Mouse (Mus musculus) adrenal gland, postnatal 10 days (tissue): ENCODE data around the gene Otulin. TPM values are rescaled to one million over a fixed set of nuclear protein-coding genes. Genes with fewer than 3 reads are reported as not detected.

Experiments
- DNase-seq: peaks from one replicate; pipeline ENCODE4 v3.0.0; 2021; ENCODE audit warnings: mixed read lengths
- total RNA-seq, 2 experiments: library from RNA; stranded (reverse); gene quantifications; 2 replicates each; pipeline ENCODE4 v1.2.3; 2021

Gene Otulin
- total RNA-seq, 2 experiments from 2014 or later = 32.8 to 35.7 TPM

- no peak for DNase-seq
These were observed 17.2 kb downstream of the Otulin start for GRCm38 (mm10) chr15:27613255-27613654.

GRCm38 (mm10) chr15:27612533-27613221 lies 17.8 kb downstream of the Otulin start:
- peak; percentile 71 for DNase-seq

GRCm38 (mm10) chr15:27609554-27609953 lies 20.9 kb downstream of the Otulin start:
- DNase-seq = no peak

- DNase-seq = no peak
These were observed 25.2 kb downstream of the Otulin start for GRCm38 (mm10) chr15:27605252-27605651.

DNA sequence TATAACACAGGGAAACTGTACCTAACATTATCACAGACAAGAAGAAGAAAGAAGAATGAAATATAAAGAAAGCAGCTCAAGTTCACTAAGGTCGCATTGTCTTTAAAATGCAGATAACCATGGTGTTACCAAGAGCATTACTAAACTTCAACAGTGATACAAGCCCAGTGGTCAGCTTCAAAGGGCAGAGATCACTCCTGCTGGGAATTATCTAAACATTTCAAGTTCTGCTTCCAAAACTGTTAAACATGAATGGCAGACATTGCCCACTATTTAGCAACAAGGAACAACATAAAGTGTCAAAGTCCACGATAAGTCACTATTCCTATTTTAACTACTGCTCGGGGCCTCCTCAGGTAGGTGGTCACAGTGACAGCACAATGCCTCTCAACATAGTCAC lies 25.9 kb downstream of the Otulin start:
- no peak for DNase-seq

DNA sequence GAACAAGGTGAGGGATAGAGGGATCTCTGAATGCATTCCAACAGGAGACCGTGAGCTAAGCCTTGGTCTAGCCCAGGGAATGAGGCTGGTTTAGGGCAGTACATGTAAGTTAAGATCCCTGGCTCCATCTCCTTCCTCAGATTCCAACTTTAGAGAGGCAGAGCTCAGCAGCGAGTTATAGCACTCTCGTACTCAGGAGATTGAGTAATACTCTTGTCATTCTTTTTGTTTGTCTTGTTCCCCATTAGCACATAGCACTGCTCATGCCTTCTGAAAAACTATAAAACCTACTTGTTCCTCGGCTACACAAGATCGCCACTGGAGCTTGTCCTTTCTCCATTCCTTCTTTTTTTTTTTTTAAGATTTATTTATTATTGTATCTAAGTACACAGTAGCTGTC lies 30.0 kb downstream of the Otulin start:
- DNase-seq = no peak

DNA sequence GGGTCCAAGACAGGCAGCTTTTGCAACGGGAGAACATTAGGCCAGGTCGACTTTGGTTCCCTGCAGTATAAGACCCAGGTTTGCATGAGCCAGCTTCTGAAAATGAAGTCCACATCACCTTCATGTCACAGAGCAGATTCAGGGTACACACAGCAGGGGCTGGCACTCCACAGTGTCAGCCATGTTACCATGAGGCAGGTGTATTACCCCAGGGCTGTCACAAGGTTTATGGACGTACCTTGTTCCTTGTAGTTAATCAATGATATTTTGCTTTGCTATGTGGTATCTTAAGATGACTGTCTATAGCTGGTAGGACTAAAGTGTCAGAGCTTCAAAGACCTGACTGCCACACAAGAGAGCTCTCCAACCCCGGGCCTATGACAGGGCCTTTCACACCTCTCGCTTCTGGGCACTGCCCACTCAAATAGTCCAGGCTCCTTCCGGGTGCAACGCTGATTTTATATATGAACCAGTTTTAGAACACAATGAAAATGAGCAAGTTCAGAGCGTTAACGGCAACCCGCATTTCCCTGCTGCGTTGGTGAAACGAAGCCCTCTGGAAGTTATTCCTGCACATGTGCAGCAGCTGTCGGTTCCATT lies 31.6 kb downstream of the Otulin start:
- DNase-seq = no peak

GRCm38 (mm10) chr15:27597516-27597915 lies 33.0 kb downstream of the Otulin start:
- DNase-seq = no peak

DNA sequence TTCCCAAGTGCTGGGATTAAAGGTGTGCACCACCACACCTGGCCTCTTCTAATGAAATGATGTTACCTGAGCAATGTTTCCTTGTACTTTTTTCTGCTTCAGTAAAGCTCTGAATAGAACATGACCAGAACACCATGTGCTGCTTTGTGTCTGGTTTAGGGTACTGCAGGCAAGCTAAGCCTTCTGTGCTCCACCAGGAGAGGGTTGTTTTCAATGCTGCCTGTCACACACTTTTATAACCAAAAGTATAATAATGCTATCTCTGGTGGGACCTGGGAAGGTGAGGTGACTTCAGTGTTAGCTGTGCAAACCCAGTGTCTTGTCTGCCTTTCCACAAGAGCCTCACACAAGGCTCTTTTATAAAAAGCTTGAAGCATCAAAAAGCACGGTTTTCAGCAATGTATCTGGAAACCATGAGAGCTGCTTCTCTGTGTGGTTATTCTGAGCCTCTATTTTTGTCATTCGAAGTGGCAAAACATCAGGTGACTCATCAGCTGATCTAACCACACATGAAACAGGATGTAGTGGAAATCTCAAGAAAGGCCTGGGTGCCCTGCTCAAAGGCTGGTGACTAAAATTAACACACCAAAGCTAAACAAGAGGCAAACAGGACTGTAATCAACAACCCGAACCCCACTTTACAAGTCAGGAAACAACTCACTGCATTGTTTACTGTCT lies 33.9 kb downstream of the Otulin start:
- DNase-seq = no peak

DNA sequence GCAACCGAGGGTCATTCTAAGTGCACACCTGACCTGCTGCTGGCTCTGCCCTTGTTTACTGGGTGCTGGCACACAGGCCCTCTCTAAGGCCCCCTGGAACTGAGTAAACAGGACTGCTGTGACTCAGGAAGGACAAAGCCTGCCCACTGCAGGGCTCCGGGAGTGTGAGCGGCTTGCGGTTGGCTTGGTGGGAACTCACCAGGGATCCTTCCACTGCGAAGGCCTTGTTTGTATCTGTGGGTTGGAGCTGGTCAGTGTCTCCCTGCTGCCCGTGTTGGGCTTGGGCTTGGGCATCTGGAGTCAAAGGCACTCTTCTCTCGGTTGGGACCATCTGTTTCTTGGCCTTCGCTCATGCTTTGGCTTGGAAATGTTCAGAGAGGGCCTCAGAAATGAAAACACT lies 34.9 kb downstream of the Otulin start:
- peak; percentile 30 for DNase-seq

GRCm38 (mm10) chr15:27594973-27595372 lies 35.5 kb downstream of the Otulin start:
- DNase-seq = no peak

GRCm38 (mm10) chr15:27593717-27594116 lies 36.8 kb downstream of the Otulin start:
- DNase-seq = peak; percentile 47

- DNase-seq = peak; percentile 53
These were observed 37.7 kb downstream of the Otulin start for GRCm38 (mm10) chr15:27592620-27593320.

DNA sequence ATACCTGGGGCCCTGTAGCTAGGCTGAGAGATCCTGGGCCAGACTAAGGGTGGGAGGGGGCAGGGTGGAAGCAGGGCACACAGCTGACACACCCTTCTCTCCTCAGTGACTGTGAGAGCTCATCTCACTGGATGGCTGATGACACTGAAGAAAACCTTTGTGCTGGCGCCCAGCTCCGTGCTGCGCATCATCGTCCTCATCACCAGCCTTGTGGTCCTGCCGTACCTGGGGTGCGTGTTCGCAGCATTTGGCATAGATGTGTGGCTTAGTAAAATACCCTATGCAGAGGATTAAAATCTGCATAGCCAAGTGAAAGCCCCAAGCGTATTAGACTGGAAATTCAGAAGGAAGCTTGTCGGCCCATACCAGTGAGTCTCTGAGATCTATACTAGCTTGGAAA lies 39.7 kb downstream of the Otulin start:
- no peak for DNase-seq

DNA sequence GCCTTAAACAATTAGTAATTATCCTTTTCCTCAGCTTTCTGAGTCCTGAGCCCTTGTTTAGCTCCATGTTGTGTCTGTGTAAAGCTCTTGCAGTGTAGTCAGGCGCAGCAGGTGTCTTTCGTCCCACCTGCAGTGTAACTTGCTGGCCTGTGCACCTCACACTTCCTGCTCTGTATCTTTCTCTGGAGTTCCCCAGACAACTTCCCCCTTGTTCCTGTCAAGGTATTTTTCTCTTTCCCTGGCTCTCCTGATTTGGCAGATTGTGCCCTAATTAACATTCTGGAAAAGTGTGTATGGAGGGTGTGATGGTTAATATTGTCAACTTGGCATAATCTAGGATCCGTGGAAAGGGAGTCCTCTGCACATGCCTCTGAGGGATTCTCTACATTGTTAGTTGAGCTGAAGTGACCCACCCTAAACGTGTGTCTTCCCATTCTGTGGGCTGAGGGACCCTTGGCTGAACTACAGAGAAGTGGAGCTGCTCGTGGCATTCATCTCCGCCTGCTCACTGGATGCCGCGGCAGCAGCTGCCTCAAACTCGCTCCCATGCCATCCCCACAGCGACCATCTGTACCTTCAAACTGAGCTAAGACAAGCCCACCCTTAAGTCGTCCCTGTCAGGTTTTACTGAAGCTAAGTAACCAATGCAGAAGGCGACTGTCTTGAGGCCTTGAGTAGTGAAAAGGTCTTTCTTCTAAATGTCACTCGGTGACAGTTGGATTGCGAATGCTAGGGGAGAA lies 42.2 kb downstream of the Otulin start:
- DNase-seq = no peak

DNA sequence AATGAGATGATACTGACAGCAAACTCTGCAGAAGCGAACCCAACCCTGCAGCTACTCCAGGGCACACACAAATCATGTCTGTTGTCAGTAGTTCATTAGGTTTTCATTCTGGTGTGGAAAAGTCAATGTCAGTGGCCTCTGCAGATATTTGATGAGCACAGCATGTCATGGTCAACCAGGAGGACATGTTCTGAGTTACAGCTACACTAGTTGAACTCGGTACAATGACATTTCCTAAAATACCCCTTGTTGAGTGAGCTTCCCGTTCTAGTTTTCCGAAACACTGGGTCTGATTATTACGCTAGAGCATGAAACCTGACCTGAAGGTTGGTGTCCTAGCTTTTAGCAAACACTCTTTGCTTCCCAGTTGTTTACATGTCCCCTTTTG lies 44.4 kb downstream of the Otulin start:
- no peak for DNase-seq

- DNase-seq = no peak
These were observed 44.9 kb downstream of the Otulin start for GRCm38 (mm10) chr15:27585466-27586092.

DNA sequence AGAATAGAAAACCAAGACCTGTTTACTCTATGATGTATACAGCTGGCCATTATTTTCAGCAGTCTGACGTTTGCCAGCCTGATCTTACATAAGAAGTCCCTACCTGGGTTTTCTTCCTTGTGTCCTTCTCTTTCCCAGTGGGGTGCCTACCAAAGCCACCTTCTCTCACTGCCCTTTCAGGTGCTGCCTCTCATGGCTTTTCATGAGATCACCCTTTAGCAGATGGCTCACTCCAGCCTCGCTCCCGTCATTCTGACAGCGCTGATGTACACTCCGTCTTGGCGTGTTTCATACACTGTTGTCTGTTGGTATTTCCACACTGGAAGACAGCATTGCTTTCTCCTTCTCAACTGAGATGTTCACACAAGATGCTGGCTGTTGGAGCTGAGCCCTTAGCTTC lies 46.9 kb downstream of the Otulin start:
- DNase-seq = no peak

- peak; percentile 80 for DNase-seq
These were observed 47.5 kb downstream of the Otulin start for GRCm38 (mm10) chr15:27583042-27583441.

DNA sequence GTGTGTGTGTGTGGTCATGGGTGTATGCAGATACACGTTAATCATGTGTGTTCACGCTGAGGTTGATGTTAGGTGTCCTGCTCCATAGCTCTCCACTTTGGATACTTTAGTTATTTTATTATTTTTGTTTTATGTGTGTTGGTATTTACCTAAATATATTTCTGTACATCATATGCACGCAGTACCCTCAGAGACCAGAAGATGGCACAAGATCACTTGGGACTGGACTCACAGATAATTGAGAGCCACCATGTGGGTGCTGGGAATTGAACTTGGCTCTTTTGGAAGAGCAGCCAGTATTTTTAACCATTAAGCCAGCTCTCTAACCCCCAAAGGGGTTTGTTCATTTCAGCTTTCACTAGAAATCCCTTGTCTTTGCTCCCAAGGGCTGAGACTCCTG lies 48.1 kb downstream of the Otulin start:
- no peak for DNase-seq

DNA sequence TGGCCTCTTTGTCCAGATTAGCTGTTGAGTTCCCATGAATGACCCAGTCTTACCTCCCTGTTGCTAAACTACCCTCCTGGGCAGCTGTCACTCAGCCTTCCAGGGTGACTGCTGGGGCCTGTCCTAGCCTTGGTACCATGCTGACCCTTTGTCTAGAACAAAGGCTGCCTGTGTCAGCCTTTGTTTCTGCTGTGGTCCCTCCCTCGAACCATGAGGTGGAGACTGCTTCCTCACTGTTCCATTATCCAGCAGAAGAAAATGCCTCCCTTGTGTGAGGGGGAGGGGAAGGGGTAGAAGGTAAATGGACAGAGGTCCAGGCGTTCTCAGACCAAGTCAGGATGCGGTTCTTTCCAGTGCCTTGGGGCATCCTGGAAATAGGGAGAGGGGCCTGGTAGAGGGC lies 48.9 kb downstream of the Otulin start:
- DNase-seq = no peak

DNA sequence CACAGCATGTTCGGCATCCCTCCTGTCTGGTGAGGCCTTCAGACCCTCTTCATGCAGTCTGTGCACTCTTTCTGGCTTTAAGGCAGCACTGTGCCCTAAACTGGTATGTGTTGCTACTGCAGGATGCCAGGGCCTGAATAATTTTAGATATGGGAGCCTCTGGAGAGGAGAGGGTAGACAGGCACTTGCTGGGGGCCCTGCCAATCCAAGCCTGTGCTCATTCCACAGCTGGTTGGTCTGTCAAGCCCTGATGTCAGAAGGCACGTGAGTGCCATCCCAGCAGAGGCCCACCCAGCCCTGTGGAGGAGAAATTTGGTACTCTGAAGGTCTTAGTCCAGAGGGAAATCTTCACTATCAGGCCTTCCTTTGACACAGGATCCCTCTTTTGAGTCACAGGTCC lies 49.7 kb downstream of the Otulin start:
- DNase-seq = no peak
